Mouse (Mus musculus): ENCODE data around the gene Ppib. TPM values are rescaled to one million over a fixed set of nuclear protein-coding genes. Genes with fewer than 3 reads are reported as not detected.
A peak's percentile ranks its signal among the peaks of the same experiment; 100 is the strongest.

The Ppib gene
- total and polyA plus RNA-seq, 3 experiments: 89.9 to 114 (median 113) TPM

- Histone ChIP-seq H3K79me2 (replicated peaks; ENCODE audit: control insufficient read depth, insufficient read depth, low read length) (no peaks in the 10 kb centered on the region), H3K27me3 (ENCODE audit: control insufficient read depth, insufficient read depth, low read length) (no peaks in the 10 kb centered on the region), H3K27ac (peak overlapping the region; percentile 86), H3K4me1 (ENCODE audit: control insufficient read depth, insufficient read depth, low read length) (peaks cover 5% of the 10 kb centered on the region), H3K36me3 (ENCODE audit: control insufficient read depth, insufficient read depth, low read length) (no peaks in the 10 kb centered on the region), H3K4me3 (peak overlapping the region; percentile 63), H3K9ac (ENCODE audit: low read depth, low read length) (peak overlapping the region; percentile 87)
- intact Hi-C loops (cut with DNase I): loop anchor here (2.0 to 5.0 kb wide), 2 partner anchors 65 to 153 kb away; partner anchors contain the start of genes Csnk1g1 and Trip4
- TF ChIP-seq POLR2A (IDR thresholded peaks at IDR 0.05; ENCODE audit: insufficient read depth, low read depth, low read length): no peak
- DNase-seq: no peak
- WGBS: 0% methylated on average over 20 of the region's 20 CpGs
Observed at GRCm38 (mm10) chr9:66060308-66060647, 256 bp downstream of the Ppib start.

- Histone ChIP-seq H3K27ac (peak overlapping the region; percentile 86), H3K27me3 (ENCODE audit: control insufficient read depth, insufficient read depth, low read length) (no peaks in the 10 kb centered on the region), H3K4me1 (ENCODE audit: control insufficient read depth, insufficient read depth, low read length) (peaks cover 5% of the 10 kb centered on the region), H3K36me3 (ENCODE audit: control insufficient read depth, insufficient read depth, low read length) (no peaks in the 10 kb centered on the region), H3K79me2 (replicated peaks; ENCODE audit: control insufficient read depth, insufficient read depth, low read length) (no peaks in the 10 kb centered on the region), H3K4me3 (peak overlapping the region; percentile 63), H3K9ac (ENCODE audit: low read depth, low read length) (peak overlapping the region; percentile 22)
- 20% methylated on average over 4 of the region's 4 CpGs for WGBS
- no peak for DNase-seq
- intact Hi-C loops (cut with DNase I): loop anchor here (2.0 to 5.0 kb wide), 2 partner anchors 64 to 154 kb away; partner anchors contain the start of genes Csnk1g1 and Trip4
- no peak for TF ChIP-seq CTCF (IDR thresholded peaks at IDR 0.05)
- no peak for TF ChIP-seq EP300 (IDR thresholded peaks at IDR 0.05; ENCODE audit: insufficient read depth, low read depth, low read length)
- no peak for TF ChIP-seq POLR2A (IDR thresholded peaks at IDR 0.05; ENCODE audit: insufficient read depth, low read depth, low read length)
Observed at GRCm38 (mm10) chr9:66060986-66061385, 964 bp downstream of the Ppib start.

- no peak for DNase-seq
- no peaks in the 10 kb centered on the region for H3K36me3 ChIP-seq (ENCODE audit: control insufficient read depth, insufficient read depth, low read length)
- H3K4me1 ChIP-seq (ENCODE audit: control insufficient read depth, insufficient read depth, low read length): peaks cover 5% of the 10 kb centered on the region
- H3K4me3 ChIP-seq: no peak overlapping the region
- H3K9ac ChIP-seq (ENCODE audit: low read depth, low read length): no peak overlapping the region
- H3K27me3 ChIP-seq (ENCODE audit: control insufficient read depth, insufficient read depth, low read length): no peaks in the 10 kb centered on the region
- no peak overlapping the region for H3K27ac ChIP-seq
- no peaks in the 10 kb centered on the region for H3K79me2 ChIP-seq (replicated peaks; ENCODE audit: control insufficient read depth, insufficient read depth, low read length)
- 70% methylated on average over 3 of the region's 3 CpGs for WGBS
- intact Hi-C loops (cut with DNase I): loop anchor here (2.0 to 5.0 kb wide), 2 partner anchors 63 to 154 kb away; partner anchors contain the start of genes Csnk1g1 and Trip4
- no peak for TF ChIP-seq EP300 (IDR thresholded peaks at IDR 0.05; ENCODE audit: insufficient read depth, low read depth, low read length)
- no peak for TF ChIP-seq POLR2A (IDR thresholded peaks at IDR 0.05; ENCODE audit: insufficient read depth, low read depth, low read length)
- TF ChIP-seq CTCF (IDR thresholded peaks at IDR 0.05): no peak
Observed at GRCm38 (mm10) chr9:66061656-66062055, 1.6 kb downstream of the Ppib start.

DNA sequence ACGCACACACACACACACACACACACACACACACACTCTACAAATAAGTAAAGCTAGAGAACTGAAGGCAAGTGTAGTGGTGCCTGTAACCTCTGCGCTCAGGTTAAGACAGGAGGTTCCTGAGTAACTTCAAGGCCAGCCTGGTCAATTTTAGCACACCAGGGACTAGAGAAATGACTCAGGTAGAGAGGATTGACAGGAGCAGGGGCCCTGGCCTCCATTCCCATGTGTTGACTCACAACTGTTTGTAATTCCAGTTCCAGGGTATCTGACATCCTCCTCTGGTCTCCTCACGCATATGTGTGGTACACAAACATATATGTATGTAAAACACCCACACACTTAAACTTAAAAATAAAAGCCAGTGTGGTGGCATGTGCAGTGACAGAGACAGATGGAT, 3.4 kb downstream of the Ppib start:
- no peak for TF ChIP-seq CTCF (IDR thresholded peaks at IDR 0.05)
- no peak for TF ChIP-seq EP300 (IDR thresholded peaks at IDR 0.05; ENCODE audit: insufficient read depth, low read depth, low read length)
- TF ChIP-seq POLR2A (IDR thresholded peaks at IDR 0.05; ENCODE audit: insufficient read depth, low read depth, low read length): no peak
- 84% methylated on average over 3 of the region's 3 CpGs for WGBS
- no peak overlapping the region for H3K27ac ChIP-seq
- H3K4me1 ChIP-seq (ENCODE audit: control insufficient read depth, insufficient read depth, low read length): peaks cover 5% of the 10 kb centered on the region
- H3K36me3 ChIP-seq (ENCODE audit: control insufficient read depth, insufficient read depth, low read length): no peaks in the 10 kb centered on the region
- intact Hi-C loops (cut with DNase I): loop anchor here (5.0 kb wide), 1 partner anchor 156 kb away; the partner anchor contains the start of genes Csnk1g1 and Trip4
- H3K4me3 ChIP-seq: no peak overlapping the region
- H3K27me3 ChIP-seq (ENCODE audit: control insufficient read depth, insufficient read depth, low read length): no peaks in the 10 kb centered on the region
- no peak overlapping the region for H3K9ac ChIP-seq (ENCODE audit: low read depth, low read length)
- H3K79me2 ChIP-seq (replicated peaks; ENCODE audit: control insufficient read depth, insufficient read depth, low read length): no peaks in the 10 kb centered on the region
- DNase-seq: no peak

DNA sequence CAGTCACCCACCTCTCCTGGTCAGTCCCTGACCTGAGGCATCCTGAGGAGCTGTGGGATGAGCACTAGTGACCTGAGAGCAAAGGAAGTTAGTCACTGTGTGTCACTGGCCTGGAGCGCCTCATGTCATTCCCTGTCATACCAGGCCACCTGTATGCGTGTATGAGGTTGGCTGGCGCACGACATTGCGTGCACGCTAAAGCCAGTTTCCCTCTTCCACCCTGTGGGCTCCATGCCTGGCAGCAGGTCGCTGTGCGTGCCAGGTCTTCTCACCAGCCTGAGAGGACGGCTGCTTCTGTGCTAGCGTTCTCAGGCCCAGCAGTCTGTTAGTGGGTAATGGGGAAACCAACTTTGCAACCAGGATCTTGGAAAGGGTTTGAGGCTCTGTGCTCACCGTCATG, 4.3 kb downstream of the Ppib start:
- DNase-seq: no peak
- intact Hi-C loops (cut with DNase I): loop anchor here (5.0 kb wide), 1 partner anchor 157 kb away; the partner anchor contains the start of genes Csnk1g1 and Trip4
- no peak overlapping the region for H3K27ac ChIP-seq
- H3K79me2 ChIP-seq (replicated peaks; ENCODE audit: control insufficient read depth, insufficient read depth, low read length): no peaks in the 10 kb centered on the region
- H3K4me1 ChIP-seq (ENCODE audit: control insufficient read depth, insufficient read depth, low read length): peaks cover 10% of the 10 kb centered on the region
- TF ChIP-seq CTCF (IDR thresholded peaks at IDR 0.05) (no peak), POLR2A (IDR thresholded peaks at IDR 0.05; ENCODE audit: insufficient read depth, low read depth, low read length) (no peak), EP300 (IDR thresholded peaks at IDR 0.05; ENCODE audit: insufficient read depth, low read depth, low read length) (no peak)
- H3K4me3 ChIP-seq: no peak overlapping the region
- H3K9ac ChIP-seq (ENCODE audit: low read depth, low read length): no peak overlapping the region
- WGBS: 96% methylated on average over 11 of the region's 11 CpGs
- peaks cover 2% of the 10 kb centered on the region; the same call in 1 of the 2 replicates for H3K27me3 ChIP-seq (ENCODE audit: control insufficient read depth, insufficient read depth, low read length)
- no peaks in the 10 kb centered on the region for H3K36me3 ChIP-seq (ENCODE audit: control insufficient read depth, insufficient read depth, low read length)

DNA sequence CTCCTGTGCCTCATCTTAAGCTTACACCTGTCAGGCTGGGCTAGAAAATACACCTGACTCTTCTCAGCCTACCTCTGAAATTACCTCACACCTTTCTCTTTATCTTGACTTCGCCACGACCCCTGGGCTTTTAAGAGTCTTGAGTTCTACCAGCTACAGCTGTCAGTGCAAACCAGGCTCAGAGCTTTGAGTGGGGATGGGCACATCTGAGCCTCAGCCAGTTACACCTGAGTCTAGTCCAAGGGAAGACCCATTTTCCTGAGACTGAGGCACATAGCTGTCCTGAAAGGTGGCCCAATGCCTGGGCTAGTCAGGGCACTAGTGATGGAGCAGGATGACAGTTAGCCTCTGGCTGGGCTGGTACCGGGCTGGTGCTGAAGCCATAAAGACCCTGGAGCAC, 6.8 kb downstream of the Ppib start:
- intact Hi-C loops (cut with DNase I): no loop called here
- H3K27ac ChIP-seq: no peak overlapping the region
- H3K79me2 ChIP-seq (replicated peaks; ENCODE audit: control insufficient read depth, insufficient read depth, low read length): no peaks in the 10 kb centered on the region
- TF ChIP-seq POLR2A (IDR thresholded peaks at IDR 0.05; ENCODE audit: insufficient read depth, low read depth, low read length) (no peak), EP300 (IDR thresholded peaks at IDR 0.05; ENCODE audit: insufficient read depth, low read depth, low read length) (no peak)
- DNase-seq: no peak
- peaks cover 2% of the 10 kb centered on the region; the same call in 1 of the 2 replicates for H3K27me3 ChIP-seq (ENCODE audit: control insufficient read depth, insufficient read depth, low read length)
- no peaks in the 10 kb centered on the region for H3K36me3 ChIP-seq (ENCODE audit: control insufficient read depth, insufficient read depth, low read length)
- H3K4me1 ChIP-seq (ENCODE audit: control insufficient read depth, insufficient read depth, low read length): peaks cover 6% of the 10 kb centered on the region
- no peak overlapping the region for H3K9ac ChIP-seq (ENCODE audit: low read depth, low read length)
- WGBS: 87% methylated on average over 3 of the region's 3 CpGs
- no peak overlapping the region for H3K4me3 ChIP-seq
